Mouse (Mus musculus) embryo, embryonic 10.5 days (tissue): ENCODE results near the gene Mien1.

Experiments
- DNase-seq: peaks from one replicate; pipeline ENCODE4 v3.0.0-alpha.2; 2015; ENCODE audit warnings: low spot score

Mien1 gene

GRCm38 (mm10) chr11:98438331-98439158, at the start of gene Mien1:
Gene Mien1, minus strand, starts transcription at chr11:98438991.
- peak; percentile 91 for DNase-seq

GRCm38 (mm10) chr11:98487526-98488040, 48.8 kb upstream of the Mien1 start:
- no peak for DNase-seq

DNA sequence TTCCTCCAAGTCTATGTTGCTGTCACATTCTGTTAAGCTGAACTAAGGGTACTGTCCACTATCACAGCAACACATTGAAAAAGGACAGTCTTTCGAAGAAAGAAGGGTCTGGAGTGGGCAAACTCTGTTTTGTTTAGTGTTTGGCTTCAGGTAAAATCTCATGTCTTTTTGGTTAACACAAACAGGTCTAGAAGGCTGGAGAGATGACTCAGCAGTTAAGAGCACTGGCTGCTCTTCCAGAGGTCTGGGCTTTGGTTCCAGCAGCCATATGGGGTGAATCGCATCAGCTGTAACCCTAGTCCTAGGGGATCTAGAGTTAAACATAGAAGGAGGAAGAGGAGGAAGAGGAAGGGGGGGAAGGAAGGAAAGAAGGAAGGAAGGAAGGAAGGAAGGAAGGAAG, 47.0 kb upstream of the Mien1 start:
- no peak for DNase-seq

DNA sequence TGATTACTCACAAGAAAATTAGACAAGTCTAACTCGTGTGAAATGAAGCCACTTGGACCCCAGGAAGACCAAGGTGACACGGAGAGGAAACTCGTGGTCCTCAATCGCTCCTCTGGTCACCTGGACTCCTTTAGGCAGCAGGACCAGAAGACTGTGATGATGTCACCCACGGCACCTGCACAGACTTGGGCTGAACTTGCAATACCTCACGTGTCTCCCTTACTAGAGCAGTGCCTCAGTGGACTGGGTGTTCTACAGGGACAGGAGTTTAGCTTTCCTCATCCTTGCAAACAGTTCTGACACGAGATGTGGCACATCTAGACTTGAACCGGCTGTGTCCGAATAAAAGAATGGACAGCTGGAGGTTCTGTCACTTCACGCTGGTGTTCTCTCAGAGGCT, 43.3 kb upstream of the Mien1 start:
- DNase-seq = no peak

DNA sequence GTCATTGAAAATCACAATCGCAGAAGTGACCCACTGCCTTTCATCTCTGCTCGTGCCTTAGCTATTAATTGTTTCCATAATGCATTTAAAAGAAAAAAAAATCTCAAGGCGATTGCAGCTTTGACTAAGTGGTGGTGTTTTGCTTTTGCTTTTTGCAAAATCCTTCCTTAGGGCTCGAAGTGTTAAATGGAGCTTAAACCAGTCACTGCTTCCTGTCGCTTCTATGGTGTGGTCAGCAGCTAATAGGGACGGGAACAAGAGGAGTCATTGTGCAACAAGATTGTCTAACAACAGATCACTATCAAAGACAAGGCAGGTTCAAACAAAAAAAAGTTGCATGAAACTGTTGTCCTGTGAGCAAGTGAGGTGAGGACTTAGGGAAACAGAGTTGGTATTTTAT, 42.4 kb upstream of the Mien1 start:
- no peak for DNase-seq

DNA sequence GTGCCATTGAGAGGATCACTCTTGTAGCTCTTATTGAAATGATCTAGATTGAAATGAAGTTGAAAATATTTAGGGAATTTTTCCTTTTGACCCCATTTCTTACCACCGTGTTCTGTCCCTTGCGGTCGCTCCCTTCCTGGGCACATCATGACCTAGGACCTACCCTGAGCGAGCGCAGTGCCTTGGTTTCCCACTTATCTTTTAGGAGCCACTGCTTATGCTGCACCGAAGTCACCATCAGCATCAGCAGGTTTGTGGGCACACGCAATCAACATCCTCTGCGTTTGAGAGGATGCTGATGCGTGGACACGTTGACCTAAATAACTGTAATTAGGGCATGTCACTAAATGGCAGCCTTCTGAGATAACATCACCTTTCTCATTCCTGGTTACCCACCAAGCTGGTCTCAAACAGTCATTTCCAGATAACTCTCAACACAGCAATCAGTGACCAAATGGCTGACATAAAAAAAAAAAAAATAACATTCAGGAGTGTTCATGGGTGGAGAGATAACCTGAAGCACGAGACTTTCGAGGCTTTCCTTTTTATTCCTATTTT, 41.2 kb upstream of the Mien1 start:
- DNase-seq = no peak

GRCm38 (mm10) chr11:98479026-98479939, 40.5 kb upstream of the Mien1 start:
- DNase-seq = no peak

GRCm38 (mm10) chr11:98477011-98477701, 38.4 kb upstream of the Mien1 start:
- no peak for DNase-seq

GRCm38 (mm10) chr11:98476434-98476807, 37.6 kb upstream of the Mien1 start:
- DNase-seq = no peak

DNA sequence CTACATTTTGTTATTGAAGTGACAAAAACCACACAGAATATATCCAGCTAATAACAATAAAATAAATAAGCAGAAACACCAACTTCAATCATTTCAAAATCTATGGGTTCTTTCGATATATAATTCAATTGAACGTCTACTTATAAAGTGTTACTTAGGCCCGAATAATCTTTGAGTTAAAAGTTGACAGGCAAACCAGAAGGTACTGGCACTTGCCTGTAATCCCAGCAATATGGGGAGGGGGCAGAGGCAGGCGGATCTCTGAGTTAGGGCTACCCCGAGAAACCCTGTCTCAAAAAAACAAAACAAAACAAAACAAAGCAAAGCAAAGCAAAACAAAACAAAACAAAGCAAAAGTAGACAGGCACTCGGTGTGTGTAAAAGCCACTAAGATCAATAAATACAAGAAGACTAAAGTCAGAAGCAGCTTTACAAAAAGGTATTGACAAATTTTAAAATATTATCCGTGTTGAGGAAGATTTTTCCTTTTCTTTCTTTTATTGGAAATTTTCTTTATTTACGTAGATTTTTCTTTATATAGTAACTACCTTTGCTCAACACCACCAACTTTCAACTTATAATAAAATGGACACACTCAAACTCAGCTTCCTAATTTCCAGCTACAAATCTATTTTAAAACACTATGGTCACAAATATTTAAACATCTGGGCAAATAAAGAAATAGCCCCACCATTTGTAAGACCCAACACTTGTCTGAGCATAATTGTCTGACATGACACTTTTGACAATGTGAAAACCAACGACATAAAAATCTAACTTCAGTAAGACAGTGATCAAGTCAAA, 37.0 kb upstream of the Mien1 start:
- DNase-seq = no peak

DNA sequence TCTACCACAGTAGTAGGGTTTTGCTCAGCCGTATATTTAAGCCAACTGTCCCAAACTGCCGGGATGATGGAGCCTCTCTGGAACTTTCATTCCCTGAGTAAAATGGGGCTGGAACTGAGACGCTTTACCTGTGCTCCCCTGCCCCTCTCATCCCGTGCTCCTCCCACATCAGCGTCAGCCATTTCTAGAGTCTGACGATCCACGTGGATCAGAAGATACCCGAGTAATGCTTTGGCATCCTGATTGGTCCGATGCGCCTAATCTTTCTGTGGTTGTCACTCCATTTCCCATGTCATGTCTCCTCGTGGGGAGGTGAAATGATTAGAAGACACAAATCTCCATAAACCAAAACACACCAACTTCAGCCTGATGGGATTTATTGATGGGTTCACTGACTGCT, 36.2 kb upstream of the Mien1 start:
- DNase-seq = no peak

GRCm38 (mm10) chr11:98473916-98474479, 35.2 kb upstream of the Mien1 start:
- DNase-seq = no peak

- peak; percentile 33 for DNase-seq
These were observed 33.9 kb upstream of the Mien1 start for GRCm38 (mm10) chr11:98472696-98473095.

- DNase-seq = no peak
These were observed 32.0 kb upstream of the Mien1 start for GRCm38 (mm10) chr11:98470795-98471194.

GRCm38 (mm10) chr11:98469761-98470714, 31.2 kb upstream of the Mien1 start:
- DNase-seq = no peak

- no peak for DNase-seq
These were observed 25.7 kb upstream of the Mien1 start for GRCm38 (mm10) chr11:98464516-98464915.

DNA sequence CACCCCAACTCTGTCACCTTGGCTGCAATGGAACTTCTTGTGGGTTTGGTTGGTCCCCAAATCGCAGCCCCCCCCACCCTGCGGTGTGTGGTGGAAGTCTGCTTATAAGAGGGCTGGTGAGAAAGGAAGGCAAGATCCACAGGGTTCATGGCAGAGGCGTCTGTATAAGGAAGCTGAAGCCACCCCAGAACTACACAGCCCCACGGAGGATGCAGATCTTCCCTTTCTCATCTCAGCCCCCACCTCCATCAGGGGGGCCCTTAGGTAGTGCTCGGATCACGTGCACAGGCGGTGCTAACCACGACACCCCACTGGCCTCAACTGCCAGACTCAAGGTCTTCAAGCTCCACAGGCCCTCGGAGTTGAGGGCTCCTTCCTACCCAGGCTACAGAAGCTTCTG, 25.1 kb upstream of the Mien1 start:
- no peak for DNase-seq

GRCm38 (mm10) chr11:98462255-98462654, 23.5 kb upstream of the Mien1 start:
- no peak for DNase-seq

GRCm38 (mm10) chr11:98461109-98461720, 22.4 kb upstream of the Mien1 start:
- DNase-seq = no peak
